Mouse (Mus musculus) heart, embryonic 10.5 days (tissue): ENCODE measurements around the gene D5Ertd579e. TPM values are rescaled to one million over a fixed set of nuclear protein-coding genes. Genes with fewer than 3 reads are reported as not detected.

Experiments used
- DNase-seq: peaks from one replicate; pipeline ENCODE4 v3.0.0-alpha.2; 2017; ENCODE audit warnings: low spot score
- H3K27ac ChIP-seq: fragments of 300-500 bp; sonication (generic); 2 replicates; pipeline ENCODE4 v1.5.1; 2016; ENCODE audit warnings: mild to moderate bottlenecking
- H3K27me3 ChIP-seq: fragments of 300-500 bp; sonication (generic); 2 replicates; pipeline ENCODE4 v1.6.1; 2016; ENCODE audit warnings: mild to moderate bottlenecking; ENCODE audit not compliant: poor library complexity, insufficient read depth, severe bottlenecking
- H3K36me3 ChIP-seq: fragments of 300-500 bp; sonication (generic); 2 replicates; pipeline ENCODE4 v1.6.1; 2016; ENCODE audit warnings: mild to moderate bottlenecking, moderate library complexity
- H3K4me1 ChIP-seq: fragments of 300-500 bp; sonication (generic); 2 replicates; pipeline ENCODE4 v1.6.1; 2016; ENCODE audit warnings: mild to moderate bottlenecking
- H3K4me3 ChIP-seq: fragments of 300-500 bp; sonication (generic); 2 replicates; pipeline ENCODE4 v1.5.1; 2016; ENCODE audit warnings: mild to moderate bottlenecking, moderate library complexity
- H3K9me3 ChIP-seq: fragments of 300-500 bp; sonication (generic); 2 replicates; pipeline ENCODE4 v1.6.1; 2016; ENCODE audit warnings: mild to moderate bottlenecking, moderate library complexity
- WGBS: fragments of 180-500 bp; shearing (Covaris S2); methylation state at CpG from one replicate; pipeline ENCODE4 v1.1.7; 2016; 5-methylcytosine and 5-hydroxymethylcytosine counted together
- polyA plus RNA-seq: library from polyadenylated mRNA; unstranded; fragments of >200 nt; fragmentation: Nextera tagmentation; extraction: Ambion mirVana; gene quantifications from 2 replicates; pipeline ENCODE4 v1.2.1, GENCODE M21; 2016

Gene D5Ertd579e
- polyA plus RNA-seq = 25.5 and 33.7 TPM in 2 replicates

GRCm38 (mm10) chr5:36695461-36696231 lies at the start of gene D5Ertd579e:
Gene D5Ertd579e, minus strand, starts transcription at chr5:36696024.
- H3K4me1 ChIP-seq = peaks cover 51% of the 10 kb centered on the region
- H3K27me3 ChIP-seq = no peaks in the 10 kb centered on the region
- H3K36me3 ChIP-seq = 0 out of 2 replicates have a peak, but pooled peaks cover 4% of the 10 kb centered on the region
- WGBS = under 1% methylated on average over 104 of the region's 104 CpGs
- H3K27ac ChIP-seq = peak within 1 kb of the TSS; percentile 98
- DNase-seq = peak; percentile 95
- H3K9me3 ChIP-seq = no peaks in the 10 kb centered on the region
- H3K4me3 ChIP-seq = peak within 1 kb of the TSS; percentile 82

GRCm38 (mm10) chr5:36742126-36742848 lies 46.5 kb upstream of the D5Ertd579e start:
- Histone ChIP-seq H3K27ac (no peak overlapping the region), H3K4me3 (peak overlapping the region; percentile 36; the same call in 1 of the 2 replicates), H3K36me3 (no peaks in the 10 kb centered on the region), H3K27me3 (no peaks in the 10 kb centered on the region), H3K4me1 (peaks cover 31% of the 10 kb centered on the region), H3K9me3 (no peaks in the 10 kb centered on the region)
- 38% methylated on average over 16 of the region's 16 CpGs for WGBS
- DNase-seq = peak; percentile 87

GRCm38 (mm10) chr5:36739829-36740228 lies 44.0 kb upstream of the D5Ertd579e start:
- 57% methylated on average over 4 of the region's 4 CpGs for WGBS
- Histone ChIP-seq H3K27ac (peak overlapping the region; percentile 43; the same call in 1 of the 2 replicates), H3K4me1 (peaks cover 30% of the 10 kb centered on the region), H3K4me3 (no peak overlapping the region), H3K9me3 (no peaks in the 10 kb centered on the region), H3K36me3 (no peaks in the 10 kb centered on the region), H3K27me3 (no peaks in the 10 kb centered on the region)
- no peak for DNase-seq

- H3K27ac ChIP-seq = peak overlapping the region; percentile 43; the same call in 1 of the 2 replicates
- no peak overlapping the region for H3K4me3 ChIP-seq
- no peaks in the 10 kb centered on the region for H3K36me3 ChIP-seq
- no peaks in the 10 kb centered on the region for H3K27me3 ChIP-seq
- H3K4me1 ChIP-seq = peaks cover 30% of the 10 kb centered on the region
- WGBS = 59% methylated on average over 16 of the region's 16 CpGs
- no peak for DNase-seq
- H3K9me3 ChIP-seq = no peaks in the 10 kb centered on the region
Observed at GRCm38 (mm10) chr5:36738799-36739615, 43.2 kb upstream of the D5Ertd579e start.

GRCm38 (mm10) chr5:36737765-36738164 lies 41.9 kb upstream of the D5Ertd579e start:
- Histone ChIP-seq H3K4me3 (no peak overlapping the region), H3K27me3 (no peaks in the 10 kb centered on the region), H3K27ac (0 out of 2 replicates have a peak overlapping the region, but pooled peaks have one; percentile 6), H3K4me1 (peaks cover 30% of the 10 kb centered on the region), H3K9me3 (no peaks in the 10 kb centered on the region), H3K36me3 (no peaks in the 10 kb centered on the region)
- DNase-seq = no peak
- 63% methylated on average over 4 of the region's 4 CpGs for WGBS

GRCm38 (mm10) chr5:36736009-36736408 lies 40.2 kb upstream of the D5Ertd579e start:
- no peak overlapping the region for H3K4me3 ChIP-seq
- no peaks in the 10 kb centered on the region for H3K36me3 ChIP-seq
- no peaks in the 10 kb centered on the region for H3K27me3 ChIP-seq
- WGBS = 63% methylated on average over 8 of the region's 8 CpGs
- H3K27ac ChIP-seq = no peak overlapping the region
- H3K9me3 ChIP-seq = no peaks in the 10 kb centered on the region
- DNase-seq = peak; percentile 92
- peaks cover 44% of the 10 kb centered on the region for H3K4me1 ChIP-seq

GRCm38 (mm10) chr5:36735106-36735505 lies 39.3 kb upstream of the D5Ertd579e start:
- WGBS = 84% methylated on average over 6 of the region's 6 CpGs
- H3K36me3 ChIP-seq = no peaks in the 10 kb centered on the region
- H3K27ac ChIP-seq = no peak overlapping the region
- no peak for DNase-seq
- no peaks in the 10 kb centered on the region for H3K9me3 ChIP-seq
- H3K4me3 ChIP-seq = no peak overlapping the region
- H3K27me3 ChIP-seq = no peaks in the 10 kb centered on the region
- peaks cover 51% of the 10 kb centered on the region for H3K4me1 ChIP-seq

GRCm38 (mm10) chr5:36733405-36733804 lies 37.6 kb upstream of the D5Ertd579e start:
- H3K27me3 ChIP-seq = no peaks in the 10 kb centered on the region
- H3K4me3 ChIP-seq = no peak overlapping the region
- DNase-seq = no peak
- WGBS = 63% methylated on average over 3 of the region's 3 CpGs
- H3K27ac ChIP-seq = no peak overlapping the region
- H3K4me1 ChIP-seq = peaks cover 44% of the 10 kb centered on the region
- H3K9me3 ChIP-seq = no peaks in the 10 kb centered on the region
- H3K36me3 ChIP-seq = no peaks in the 10 kb centered on the region

GRCm38 (mm10) chr5:36731901-36732652 lies 36.3 kb upstream of the D5Ertd579e start:
- H3K4me1 ChIP-seq = peaks cover 40% of the 10 kb centered on the region
- WGBS = 60% methylated on average over 7 of the region's 7 CpGs
- peak; percentile 87 for DNase-seq
- no peaks in the 10 kb centered on the region for H3K27me3 ChIP-seq
- peak overlapping the region; percentile 16; the same call in 1 of the 2 replicates for H3K27ac ChIP-seq
- no peaks in the 10 kb centered on the region for H3K36me3 ChIP-seq
- H3K4me3 ChIP-seq = no peak overlapping the region
- no peaks in the 10 kb centered on the region for H3K9me3 ChIP-seq

- 75% methylated on average over 3 of the region's 3 CpGs for WGBS
Observed at GRCm38 (mm10) chr5:36730689-36731088, 34.9 kb upstream of the D5Ertd579e start.

GRCm38 (mm10) chr5:36729923-36730322 lies 34.1 kb upstream of the D5Ertd579e start:
- peaks cover 44% of the 10 kb centered on the region for H3K4me1 ChIP-seq
- DNase-seq = no peak
- WGBS = 92% methylated on average over 2 of the region's 2 CpGs

More at GRCm38 (mm10) chr5:36730689-36731088, 34.9 kb upstream of the D5Ertd579e start:
- H3K9me3 ChIP-seq = no peaks in the 10 kb centered on the region
- no peaks in the 10 kb centered on the region for H3K27me3 ChIP-seq
- peaks cover 44% of the 10 kb centered on the region for H3K4me1 ChIP-seq
- peak overlapping the region; percentile 12; the same call in 1 of the 2 replicates for H3K27ac ChIP-seq
- H3K4me3 ChIP-seq = no peak overlapping the region
- DNase-seq = no peak
- H3K36me3 ChIP-seq = no peaks in the 10 kb centered on the region

GRCm38 (mm10) chr5:36729086-36729473 lies 33.3 kb upstream of the D5Ertd579e start:
- no peaks in the 10 kb centered on the region for H3K9me3 ChIP-seq
- 71% methylated on average over 4 of the region's 4 CpGs for WGBS
- H3K27ac ChIP-seq = no peak overlapping the region
- peaks cover 48% of the 10 kb centered on the region for H3K4me1 ChIP-seq
- no peaks in the 10 kb centered on the region for H3K36me3 ChIP-seq
- H3K4me3 ChIP-seq = no peak overlapping the region
- DNase-seq = no peak
- no peaks in the 10 kb centered on the region for H3K27me3 ChIP-seq

More at GRCm38 (mm10) chr5:36729923-36730322, 34.1 kb upstream of the D5Ertd579e start:
- H3K4me3 ChIP-seq = no peak overlapping the region
- no peaks in the 10 kb centered on the region for H3K27me3 ChIP-seq
- H3K9me3 ChIP-seq = no peaks in the 10 kb centered on the region
- peak overlapping the region; percentile 29; the same call in 1 of the 2 replicates for H3K27ac ChIP-seq
- no peaks in the 10 kb centered on the region for H3K36me3 ChIP-seq
